Mouse (Mus musculus) lung, adult 18-20 months (tissue): ENCODE results near the gene Cdrt4.

Experiments used
- DNase-seq, 2 experiments: peaks; one replicate each; pipeline ENCODE4 v3.0.0; 2022; ENCODE audit warnings: mixed read lengths in 2 of 2

Cdrt4 gene

GRCm38 (mm10) chr11:62997039-62997717 lies 46.2 kb downstream of the Cdrt4 start:
- DNase-seq, result peak; percentile 65 to 75

DNA sequence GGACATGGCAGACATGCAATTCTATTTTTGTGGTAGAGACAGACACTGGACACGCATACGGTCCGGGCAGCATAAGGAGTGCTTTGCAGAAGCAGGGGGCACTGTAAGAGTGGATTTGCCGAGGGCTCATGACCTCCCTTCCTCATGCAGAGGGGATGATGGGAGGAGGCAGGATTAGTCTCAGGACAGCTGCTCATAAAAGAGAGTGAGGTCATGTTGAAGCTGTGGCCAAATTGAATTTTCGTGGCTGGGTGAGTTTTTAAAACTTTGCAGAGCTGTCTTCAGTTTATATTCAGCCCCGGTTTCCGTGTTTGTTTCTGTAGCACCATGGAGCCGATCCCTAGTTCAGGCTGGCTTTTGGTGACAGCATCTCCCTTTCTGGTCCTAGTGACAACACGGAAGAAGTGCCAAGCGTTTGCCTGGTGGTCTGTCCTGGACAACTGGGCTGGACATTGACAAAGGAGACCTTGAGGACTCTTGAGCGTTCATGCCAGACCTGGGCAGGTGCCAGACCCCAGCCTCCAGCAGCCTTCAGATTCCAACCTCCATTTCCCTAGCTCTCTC lies 46.8 kb downstream of the Cdrt4 start:
- peak; percentile 58 to 59 for DNase-seq

DNA sequence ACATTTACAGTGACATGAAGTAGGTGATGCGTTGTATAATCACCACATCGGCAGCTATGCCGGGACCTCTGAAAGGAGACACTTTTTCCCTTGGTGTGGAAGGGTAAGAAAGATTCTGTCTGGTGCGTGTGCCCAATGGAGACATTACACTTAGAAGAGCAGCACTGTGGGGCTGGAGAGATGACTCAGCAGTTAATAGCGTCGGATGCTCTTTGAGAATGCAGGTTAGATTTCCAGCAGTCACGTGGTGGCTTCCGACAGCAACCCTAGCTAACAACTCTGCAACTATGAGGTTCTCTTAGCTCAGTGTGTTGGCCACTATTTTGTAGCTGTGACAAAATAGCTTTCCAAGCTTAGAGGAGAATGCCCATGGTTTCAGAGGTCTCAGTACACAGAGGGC lies 49.1 kb downstream of the Cdrt4 start:
- DNase-seq, result no peak

DNA sequence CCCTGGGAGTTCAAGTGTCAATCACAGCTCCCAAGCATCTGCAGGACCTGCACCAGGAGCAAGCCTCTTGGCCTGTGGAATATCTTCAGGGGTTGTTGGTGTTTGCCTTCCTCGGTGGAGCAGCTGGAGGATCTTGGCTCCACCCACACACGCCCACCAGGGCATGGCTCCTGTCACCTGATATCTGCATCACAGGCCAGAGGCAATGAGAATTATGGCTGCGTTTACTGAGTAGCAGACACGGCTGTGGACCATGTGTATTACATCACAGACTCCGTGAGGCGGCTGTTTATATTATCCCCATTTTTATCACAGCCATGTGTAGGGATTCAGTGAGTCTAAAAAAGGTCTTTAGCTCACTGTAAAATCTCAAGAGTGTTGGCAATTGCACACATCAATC lies 53.6 kb downstream of the Cdrt4 start:
- DNase-seq, result no peak

DNA sequence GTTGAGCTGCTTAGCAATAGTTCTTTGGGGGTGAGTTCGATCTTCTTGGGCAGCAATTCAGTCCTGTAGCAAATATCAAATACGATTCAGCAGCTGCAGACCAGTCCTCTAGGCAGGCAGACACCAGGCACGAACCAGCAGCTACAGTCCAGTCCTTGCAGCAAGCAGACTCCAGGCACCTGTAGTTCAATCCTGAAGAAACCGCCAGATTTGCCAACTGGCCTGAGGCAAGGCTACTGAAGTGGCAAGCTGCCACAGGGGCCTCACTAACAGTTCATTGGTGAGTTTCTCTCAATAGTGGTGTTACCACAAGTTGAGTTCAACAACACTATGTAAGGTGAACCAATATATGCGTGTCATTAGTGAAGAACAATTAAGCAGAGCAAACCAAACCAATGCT lies 56.4 kb downstream of the Cdrt4 start:
- DNase-seq, result no peak

DNA sequence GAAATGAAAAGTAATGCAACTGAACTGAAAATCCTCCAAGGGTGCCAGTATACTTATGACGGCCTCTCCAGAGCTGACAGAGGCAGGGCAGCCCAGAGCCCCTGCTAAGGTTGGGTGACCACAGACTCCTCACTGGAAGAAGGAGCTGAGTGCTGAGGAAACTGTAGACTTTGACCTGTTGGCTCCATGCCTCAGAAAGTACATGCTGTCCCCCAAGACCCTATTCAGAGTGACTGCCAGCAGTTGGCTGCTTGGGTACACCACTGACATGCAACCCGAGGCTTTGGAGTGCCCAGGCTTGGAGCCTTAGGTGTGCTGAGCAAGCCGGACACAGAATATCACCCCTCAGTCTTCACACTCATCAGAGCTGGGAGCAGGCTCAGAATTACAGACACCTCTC lies 57.0 kb downstream of the Cdrt4 start:
- DNase-seq, result no peak

DNA sequence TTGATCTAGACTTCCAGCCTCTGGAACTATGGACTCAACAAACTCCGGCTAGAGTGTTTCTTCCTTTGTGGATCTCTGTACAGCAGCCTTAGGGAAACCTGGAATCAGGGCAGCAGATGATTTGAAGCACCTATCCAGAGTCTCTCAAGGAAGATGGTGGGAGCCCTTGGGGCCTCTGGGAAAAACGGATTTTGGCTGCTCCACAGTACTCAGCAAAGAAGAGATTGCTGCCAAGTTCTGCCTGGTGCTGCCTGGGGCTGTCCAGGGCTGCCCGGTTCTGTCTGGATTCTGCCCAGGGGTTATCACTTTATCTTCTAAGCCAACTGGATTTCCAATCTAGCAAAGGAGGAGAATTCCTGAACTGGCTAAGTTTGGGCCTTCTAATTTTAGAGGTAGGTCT lies 58.8 kb downstream of the Cdrt4 start:
- DNase-seq, result no peak

- no peak for DNase-seq
Observed at GRCm38 (mm10) chr11:63017327-63018082, 66.5 kb downstream of the Cdrt4 start.

- no peak for DNase-seq
Observed at GRCm38 (mm10) chr11:63018083-63018622, 67.2 kb downstream of the Cdrt4 start.

DNA sequence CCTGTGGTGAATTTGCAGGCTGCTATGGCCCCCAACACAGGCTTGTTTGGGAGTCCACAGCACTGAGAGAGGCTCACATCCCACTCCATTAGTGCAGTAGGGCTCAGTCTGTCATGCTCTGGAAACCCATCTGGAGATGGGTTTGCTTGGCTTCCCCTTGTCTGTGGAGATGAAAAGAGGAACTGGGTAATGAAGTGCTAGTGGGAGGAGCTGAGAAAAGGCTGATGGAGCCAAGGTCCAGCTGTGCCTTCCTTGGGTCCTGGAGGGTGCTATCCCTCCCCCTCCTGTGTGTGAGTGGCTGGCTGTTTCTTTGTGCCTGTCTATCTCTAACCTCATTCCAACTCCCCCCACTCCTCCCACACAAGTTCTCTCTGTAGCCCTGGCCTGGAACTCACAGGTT lies 69.6 kb downstream of the Cdrt4 start:
- DNase-seq, result peak; percentile 58 to 70

- no peak for DNase-seq
Observed at GRCm38 (mm10) chr11:63021141-63021806, 70.3 kb downstream of the Cdrt4 start.

DNA sequence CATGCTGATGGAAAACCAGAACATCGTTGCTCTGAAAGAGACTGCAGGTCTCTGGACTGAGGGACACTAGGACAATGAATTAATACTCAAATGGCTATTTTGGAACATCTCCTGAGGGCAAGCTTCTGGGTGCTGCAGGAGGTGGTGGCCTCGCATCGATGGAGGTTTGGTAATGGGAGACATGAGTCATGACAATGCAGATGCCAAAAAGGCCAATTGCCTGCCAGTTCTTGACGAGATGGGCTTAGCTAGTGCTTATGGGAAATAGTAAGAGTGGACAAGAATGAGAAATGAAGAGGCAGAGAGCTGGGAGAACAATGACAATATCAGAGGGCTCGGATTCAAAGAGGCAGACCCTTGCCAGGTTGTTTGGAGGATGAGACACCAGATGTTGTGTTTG lies 72.5 kb downstream of the Cdrt4 start:
- peak in 1 of 2 experiments; percentile 46 for DNase-seq

GRCm38 (mm10) chr11:63024136-63024535 lies 73.1 kb downstream of the Cdrt4 start:
- no peak for DNase-seq

DNA sequence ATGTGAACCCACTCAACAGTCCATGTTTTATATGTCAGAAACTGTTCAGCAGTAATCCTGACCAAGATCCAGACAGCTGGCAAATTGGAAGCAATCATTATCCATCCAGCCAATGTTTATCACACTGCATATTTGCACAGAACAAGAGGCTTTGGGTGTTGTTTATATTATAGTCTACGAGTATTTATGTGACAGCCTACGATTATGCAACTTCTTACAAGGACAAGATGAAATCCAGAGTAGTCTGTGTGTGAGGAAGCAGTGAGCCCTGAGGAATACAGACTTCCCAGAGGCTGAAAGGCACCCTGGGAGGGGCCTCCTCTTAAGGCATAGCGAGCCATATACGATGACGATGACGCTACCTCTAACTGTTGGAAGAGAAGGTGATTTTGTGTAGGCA lies 74.5 kb downstream of the Cdrt4 start:
- DNase-seq, result no peak

- DNase-seq, result peak; percentile 89 to 91
Observed at GRCm38 (mm10) chr11:63026651-63027141, 75.7 kb downstream of the Cdrt4 start.

- DNase-seq, result peak; percentile 34 to 58
Observed at GRCm38 (mm10) chr11:63028131-63028530, 77.1 kb downstream of the Cdrt4 start.

- DNase-seq, result peak in 1 of 2 experiments; percentile 24
Observed at GRCm38 (mm10) chr11:63029148-63029714, 78.2 kb downstream of the Cdrt4 start.

GRCm38 (mm10) chr11:63029721-63030120 lies 78.7 kb downstream of the Cdrt4 start:
- peak; percentile 69 to 76 for DNase-seq

DNA sequence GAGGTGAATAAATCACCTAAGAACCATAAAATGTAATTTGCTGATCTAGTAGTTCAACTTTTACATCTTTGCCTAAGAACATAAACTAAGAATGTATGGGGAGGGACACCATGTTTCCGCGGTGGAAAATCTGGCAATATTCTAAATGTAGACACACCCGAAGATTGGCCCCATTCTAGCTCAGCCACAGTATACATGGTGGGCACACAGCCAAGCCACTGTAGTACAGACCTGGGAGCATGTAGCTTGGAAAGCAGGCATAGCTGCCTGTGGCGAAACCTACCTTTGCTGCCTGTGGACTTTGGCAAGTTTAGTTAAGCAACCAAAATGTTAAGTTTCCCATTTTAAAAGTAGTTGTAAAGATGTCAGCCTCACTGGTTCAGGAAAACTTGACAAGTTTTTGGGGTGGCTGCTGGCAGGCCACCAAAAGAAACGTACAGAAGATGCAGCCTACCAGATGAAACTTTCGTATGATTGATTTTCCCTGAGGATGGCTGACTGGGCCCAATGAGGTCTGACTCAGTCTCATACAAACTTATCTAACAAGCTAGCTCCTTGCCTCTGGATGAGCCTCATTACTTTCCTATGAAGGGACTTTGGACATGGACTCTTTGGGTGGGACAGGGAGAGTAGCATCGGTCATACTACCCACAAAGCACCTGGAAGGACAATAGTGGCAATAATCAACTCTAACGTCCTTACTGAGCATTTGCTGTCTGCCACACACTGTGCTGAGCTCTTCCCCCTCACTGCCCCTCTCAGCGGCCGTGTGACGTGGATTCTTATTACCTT lies 84.6 kb downstream of the Cdrt4 start:
- DNase-seq, result no peak

DNA sequence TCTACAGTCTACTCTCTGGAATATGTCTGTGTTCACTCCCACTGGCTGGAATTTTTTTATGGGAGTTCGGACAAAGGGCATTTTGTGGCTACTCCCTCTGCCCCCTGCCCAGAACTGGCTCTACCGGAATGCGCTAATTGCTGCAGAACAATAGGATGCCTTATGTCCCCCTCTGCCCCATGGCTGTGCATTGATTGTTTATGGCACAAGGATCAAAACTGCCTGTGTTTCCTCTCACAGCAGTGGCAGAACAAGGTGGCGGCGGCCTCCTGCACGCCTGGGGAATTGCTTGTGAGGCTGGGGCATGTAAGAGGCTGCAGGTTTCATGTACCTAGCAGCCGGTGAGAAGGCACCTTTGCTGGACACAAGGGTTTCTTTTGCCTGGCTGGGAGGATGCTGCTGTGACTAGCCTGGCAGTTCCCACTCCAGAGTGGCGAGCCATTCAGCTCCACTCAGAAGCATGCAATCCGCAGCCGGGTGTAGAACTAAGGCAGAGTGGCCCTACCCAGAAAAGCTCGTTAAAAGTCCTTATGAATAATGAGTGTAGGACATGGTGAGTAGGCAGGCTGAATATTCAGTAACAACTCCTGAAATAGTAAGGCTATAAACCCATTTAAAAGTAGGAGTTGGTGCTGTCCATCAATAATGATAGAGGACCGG lies 89.1 kb downstream of the Cdrt4 start:
- DNase-seq, result no peak
